Mouse (Mus musculus) left cerebral cortex, postnatal 4 days (tissue): Measurements from ENCODE around the gene Nkx6-2. TPM values are rescaled to one million over a fixed set of nuclear protein-coding genes. Genes with fewer than 3 reads are reported as not detected.

Experiments
- DNase-seq: peaks from one replicate; pipeline ENCODE4 v3.0.0-alpha.2; 2022
- intact Hi-C: fragments of 180-260 bp; cut with DNase I; formaldehyde crosslinking; loops from one replicate; pipeline ENCODE4 v1.15.1; 2025
- total RNA-seq, 2 experiments: library from RNA; stranded (reverse); gene quantifications; 2 replicates each; pipeline ENCODE4 v1.2.3; 2021

Nkx6-2 gene
- total RNA-seq, 2 experiments from 2014 or later, result 0.48 TPM; not detected in 1

DNA sequence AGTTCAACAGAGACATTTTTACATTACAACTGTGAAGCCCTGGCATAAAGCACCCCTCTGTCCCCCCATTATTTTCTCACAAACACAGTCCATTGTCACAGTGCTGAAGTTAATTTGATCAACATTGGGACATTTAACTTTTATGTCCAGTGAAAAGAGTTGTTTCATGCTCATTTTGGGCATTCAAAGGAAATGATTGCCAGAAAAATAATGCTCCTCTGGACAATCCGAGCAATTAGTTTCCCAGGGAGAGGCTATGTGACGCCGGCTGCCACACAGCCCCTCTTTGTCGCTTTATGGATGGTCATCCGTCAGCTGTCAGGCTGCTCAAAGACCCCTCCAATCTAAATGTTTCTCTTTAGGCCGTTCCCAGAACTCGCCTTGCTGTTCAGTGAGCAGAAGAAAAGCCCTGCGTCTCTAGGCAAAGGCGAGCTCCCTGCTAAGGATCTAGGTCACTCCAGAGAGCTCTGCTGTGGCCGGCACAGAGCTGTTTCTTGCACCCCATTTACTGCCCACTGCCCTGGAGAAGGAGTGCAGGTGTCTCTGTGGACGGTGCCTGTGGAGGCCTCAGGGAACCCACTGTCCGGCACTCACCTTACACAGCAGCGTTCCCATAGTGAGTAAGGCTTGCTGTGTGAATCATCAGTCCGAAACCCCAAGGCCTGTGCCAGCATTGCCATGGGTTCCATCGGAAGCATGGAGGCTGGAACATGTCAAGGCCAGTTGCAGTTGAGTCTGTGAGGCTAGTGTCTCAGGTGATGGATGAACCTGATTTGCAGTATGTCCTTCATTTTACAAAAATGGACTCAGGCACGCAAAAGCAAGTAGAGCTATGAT, 51.8 kb downstream of the Nkx6-2 start:
- no peak for DNase-seq
- intact Hi-C loops, result no loop called here

Other genes starting within 250 kb of the Nkx6-2 start
- 10 to 100 TPM; 28.6 to 29.6 TPM for gene Inpp5a, start 193.7 kb downstream of the Nkx6-2 start, total RNA-seq
- gene Cfap46, start 101.0 kb upstream of the Nkx6-2 start, total RNA-seq, result 1 to 10 TPM; 1.7 to 3.0 TPM